Mouse (Mus musculus) lung, postnatal 0 days (tissue): ENCODE measurements at regions not wholly inside any gene's neighbourhood (a gene's known extent, or its start where the extent isn't known, plus 50 kb on each side); places are given as distances from the start of the nearest gene placed in this dataset.
"Not testable (repeated sequence)": the region's sequence is repeated elsewhere in the genome, so short reads cannot be mapped to it uniquely, and the experiment has no call there.

ENCODE experiments used
- CTCF ChIP-seq: IDR thresholded peaks from 2 replicates; pipeline ENCODE4 v1.5.1; 2016; ENCODE audit warnings: antibody characterized with exemption, mild to moderate bottlenecking
- EP300 ChIP-seq: IDR thresholded peaks from 2 replicates; pipeline ENCODE4 v1.6.1; 2016; ENCODE audit warnings: antibody characterized with exemption, mild to moderate bottlenecking, control low read depth

DNA sequence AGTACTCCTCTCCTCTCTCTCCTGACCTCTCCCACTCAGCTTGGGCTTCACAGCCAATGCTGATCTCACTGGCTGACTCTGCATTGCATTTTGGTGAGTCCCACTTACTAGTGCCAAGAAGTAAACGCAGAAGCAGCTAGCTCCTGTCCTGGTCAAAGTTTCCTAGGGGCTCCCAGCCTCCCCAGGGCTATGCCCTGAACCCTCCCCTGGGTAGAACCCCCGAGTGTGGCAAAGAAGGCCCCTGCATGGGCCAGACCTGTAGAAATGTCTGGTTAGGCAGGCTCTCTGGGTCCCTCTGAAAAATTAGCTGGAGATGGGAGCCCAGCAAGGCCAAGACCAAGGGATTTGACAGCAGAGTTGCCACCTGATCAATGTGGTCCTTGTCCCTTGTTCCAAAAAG is 454.3 kb downstream of the Gm10330 start:
- not testable (repeated sequence) for TF ChIP-seq EP300, CTCF
